Mouse (Mus musculus) naive thymus-derived CD4-positive, alpha-beta T cell, adult 5 months (primary cell): ENCODE data around the gene Ppwd1. TPM values are rescaled to one million over a fixed set of nuclear protein-coding genes. Genes with fewer than 3 reads are reported as not detected.

Source experiments
- polyA plus RNA-seq: library from polyadenylated mRNA; unstranded; fragments of 100-300 nt; shearing (Covaris generic); gene quantifications from one replicate; pipeline ENCODE4 v1.2.1, GENCODE M21; 2017

Ppwd1 gene
- 10.4 TPM for polyA plus RNA-seq

DNA sequence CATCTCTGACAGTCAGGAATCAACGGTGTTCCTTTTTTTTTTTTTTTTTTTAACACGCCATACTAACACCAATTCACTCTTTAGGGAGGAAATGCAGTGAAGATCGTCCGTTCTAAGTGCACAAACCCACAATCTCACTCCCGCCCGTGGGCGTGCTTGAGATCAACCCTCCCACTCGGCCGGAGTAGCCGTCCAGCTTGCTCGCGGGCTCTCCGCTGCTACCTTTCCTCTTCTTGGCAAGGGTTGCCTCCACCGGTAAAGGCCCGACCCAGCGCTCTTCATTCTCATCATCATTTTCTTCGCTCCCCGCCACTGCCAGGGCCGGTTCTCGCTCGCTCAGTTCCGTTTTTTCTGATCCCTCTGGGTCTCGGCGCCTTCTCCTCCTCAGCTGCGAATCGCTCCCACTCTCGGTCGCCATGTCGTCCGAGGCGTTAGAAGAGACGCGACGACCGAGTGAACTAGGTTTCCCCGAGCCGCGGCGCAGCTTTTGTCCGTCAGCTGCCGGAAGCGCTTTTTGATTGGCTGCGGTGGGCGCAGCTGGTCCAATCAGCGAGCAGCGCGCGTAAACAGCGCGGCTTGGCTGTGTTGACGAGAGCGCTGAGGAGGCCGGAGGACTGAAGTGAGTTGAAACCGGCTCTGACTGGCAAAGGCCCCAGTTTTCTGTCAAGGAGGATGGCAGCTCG lies at the start of gene Ppwd1, which contains the start of gene Cenpk:
TSS of gene Ppwd1 (minus strand) at position 460 of the 683 bp plus-strand sequence.
TSS of gene Cenpk (plus strand) at position 228 of the 683 bp plus-strand sequence.

DNA sequence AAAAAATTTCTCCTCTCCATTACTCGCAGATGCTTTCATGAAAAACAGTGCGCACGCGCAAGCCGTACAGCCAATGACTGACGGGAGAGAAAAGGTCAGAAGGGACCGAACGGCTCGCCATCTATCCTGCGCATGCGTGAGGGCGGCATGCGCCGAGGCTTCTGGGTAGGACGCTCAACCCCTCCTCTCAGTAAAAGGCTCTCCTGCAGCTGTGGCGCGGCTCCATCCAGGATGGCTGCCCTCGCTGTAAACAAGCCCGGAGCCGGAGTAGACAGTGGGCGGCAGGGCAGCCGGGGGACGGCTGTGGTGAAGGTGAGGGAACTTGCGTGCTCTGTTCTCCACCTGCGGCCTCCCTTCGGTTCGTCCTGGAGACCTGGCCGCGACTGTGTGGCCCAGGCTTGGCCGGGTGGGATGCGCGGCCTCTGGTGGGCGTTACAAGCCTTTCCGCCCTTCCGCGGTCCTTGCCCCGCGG lies 50.0 kb downstream of the Ppwd1 start, which contains the start of gene Trim23:
TSS of gene Trim23 (plus strand) at position 148 of the 472 bp plus-strand sequence.

GRCm38 (mm10) chr13:104177796-104178649 lies 50.6 kb downstream of the Ppwd1 start, which contains the start of gene Trappc13:
Gene Trappc13 (minus strand): TSS chr13:104178469.

Other genes starting within 250 kb of the Ppwd1 start
- 10.0 TPM for gene Nln, start 119.2 kb downstream of the Ppwd1 start, polyA plus RNA-seq
- 6.2 TPM for gene Sgtb, start 119.1 kb downstream of the Ppwd1 start, polyA plus RNA-seq
- 37.6 TPM for gene Trappc13, start 50.4 kb downstream of the Ppwd1 start, polyA plus RNA-seq
- 14.6 TPM for gene Trim23, start 50.0 kb downstream of the Ppwd1 start, polyA plus RNA-seq
- gene Cenpk, start 232 bp downstream of the Ppwd1 start, polyA plus RNA-seq = 0.90 TPM
- 8.1 TPM for gene Adamts6, start 59.0 kb upstream of the Ppwd1 start, polyA plus RNA-seq